Mouse (Mus musculus): ENCODE data around the gene Taar6. TPM values are rescaled to one million over a fixed set of nuclear protein-coding genes. Genes with fewer than 3 reads are reported as not detected.

Taar6 gene
- polyA plus RNA-seq, 1 experiment from 2014 or later, result not detected

GRCm38 (mm10) chr10:23978901-23979705, 6.3 kb downstream of the Taar6 start:
- H3K27me3 ChIP-seq (ENCODE audit: control insufficient read depth, insufficient read depth, low read length), result no peaks in the 10 kb centered on the region
- H3K4me3 ChIP-seq (ENCODE audit: low read depth, low read length), result no peak overlapping the region
- H3K36me3 ChIP-seq (ENCODE audit: control insufficient read depth, insufficient read depth, low read length), result no peaks in the 10 kb centered on the region
- no peak overlapping the region for H3K9ac ChIP-seq (replicated peaks; ENCODE audit: low read depth, low read length)
- no peaks in the 10 kb centered on the region for H3K4me1 ChIP-seq (ENCODE audit: control insufficient read depth, insufficient read depth, low read length)
- H3K27ac ChIP-seq (ENCODE audit: low read length), result no peak overlapping the region
- H3K4me2 ChIP-seq (replicated peaks; ENCODE audit: low read depth, low read length), result no peak overlapping the region
- peak; percentile 56; the same call in 1 of the 2 replicates for ATAC-seq (ENCODE audit: insufficient number of reproducible peaks, insufficient read depth, low FRiP score, low read depth)
- H3K9me3 ChIP-seq (ENCODE audit: control insufficient read depth, low read depth, low read length), result no peaks in the 10 kb centered on the region
- 44% methylated on average over 16 of the region's 16 CpGs for WGBS

- Histone ChIP-seq H3K4me3 (ENCODE audit: low read depth, low read length) (no peak overlapping the region), H3K27ac (ENCODE audit: low read length) (no peak overlapping the region), H3K27me3 (ENCODE audit: control insufficient read depth, insufficient read depth, low read length) (no peaks in the 10 kb centered on the region), H3K9me3 (ENCODE audit: control insufficient read depth, low read depth, low read length) (no peaks in the 10 kb centered on the region), H3K4me1 (ENCODE audit: control insufficient read depth, insufficient read depth, low read length) (no peaks in the 10 kb centered on the region), H3K9ac (replicated peaks; ENCODE audit: low read depth, low read length) (no peak overlapping the region), H3K36me3 (ENCODE audit: control insufficient read depth, insufficient read depth, low read length) (no peaks in the 10 kb centered on the region), H3K4me2 (replicated peaks; ENCODE audit: low read depth, low read length) (no peak overlapping the region)
- 56% methylated on average over 4 of the region's 4 CpGs for WGBS
- ATAC-seq (ENCODE audit: insufficient number of reproducible peaks, insufficient read depth, low FRiP score, low read depth), result no peak
These were observed 7.5 kb downstream of the Taar6 start for GRCm38 (mm10) chr10:23977958-23978357.

DNA sequence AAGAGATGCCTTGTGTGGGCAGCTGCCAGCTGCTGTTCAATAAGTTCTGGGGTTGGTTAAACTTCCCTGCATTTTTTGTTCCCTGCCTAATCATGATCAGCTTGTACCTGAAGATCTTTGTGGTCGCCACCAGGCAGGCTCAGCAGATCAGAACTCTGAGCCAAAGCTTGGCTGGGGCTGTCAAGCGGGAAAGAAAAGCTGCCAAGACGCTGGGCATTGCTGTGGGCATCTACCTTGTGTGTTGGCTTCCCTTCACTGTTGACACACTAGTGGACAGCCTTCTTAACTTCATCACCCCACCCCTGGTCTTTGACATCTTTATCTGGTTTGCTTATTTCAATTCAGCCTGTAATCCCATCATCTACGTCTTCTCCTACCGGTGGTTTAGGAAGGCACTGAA, 14.2 kb downstream of the Taar6 start:
- no peak overlapping the region for H3K27ac ChIP-seq (ENCODE audit: low read length)
- H3K36me3 ChIP-seq (ENCODE audit: control insufficient read depth, insufficient read depth, low read length), result no peaks in the 10 kb centered on the region
- no peaks in the 10 kb centered on the region for H3K9me3 ChIP-seq (ENCODE audit: control insufficient read depth, low read depth, low read length)
- no peak overlapping the region for H3K4me2 ChIP-seq (replicated peaks; ENCODE audit: low read depth, low read length)
- H3K4me1 ChIP-seq (ENCODE audit: control insufficient read depth, insufficient read depth, low read length), result no peaks in the 10 kb centered on the region
- H3K27me3 ChIP-seq (ENCODE audit: control insufficient read depth, insufficient read depth, low read length), result no peaks in the 10 kb centered on the region
- no peak for ATAC-seq (ENCODE audit: insufficient number of reproducible peaks, insufficient read depth, low FRiP score, low read depth)
- no peak overlapping the region for H3K4me3 ChIP-seq (ENCODE audit: low read depth, low read length)
- WGBS, result 76% methylated on average over 5 of the region's 5 CpGs
- H3K9ac ChIP-seq (replicated peaks; ENCODE audit: low read depth, low read length), result no peak overlapping the region

DNA sequence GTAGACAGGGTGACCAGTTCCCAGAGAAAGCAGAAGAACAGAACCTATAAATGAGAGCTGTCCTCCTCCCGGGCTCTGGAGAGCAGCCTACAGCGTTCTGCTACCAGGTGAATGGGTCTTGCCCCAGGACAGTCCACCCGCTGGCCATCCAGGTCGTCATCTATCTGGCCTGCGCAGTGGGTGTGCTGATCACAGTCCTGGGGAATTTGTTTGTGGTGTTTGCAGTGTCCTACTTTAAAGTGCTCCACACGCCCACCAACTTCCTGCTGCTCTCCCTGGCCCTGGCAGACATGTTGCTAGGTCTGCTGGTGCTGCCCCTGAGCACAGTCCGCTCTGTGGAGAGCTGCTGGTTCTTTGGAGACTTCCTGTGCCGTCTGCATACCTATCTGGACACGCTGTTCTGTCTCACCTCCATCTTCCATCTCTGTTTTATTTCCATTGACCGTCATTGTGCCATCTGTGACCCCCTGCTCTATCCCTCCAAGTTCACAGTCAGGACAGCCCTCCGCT, 14.7 kb downstream of the Taar6 start, which contains the start of gene Taar5:
Gene Taar5 (plus strand): TSS at position 51 of the 510 bp plus-strand sequence.
- H3K4me3 ChIP-seq (ENCODE audit: low read depth, low read length), result no peak within 1 kb of the TSS
- no peaks in the 10 kb centered on the region for H3K9me3 ChIP-seq (ENCODE audit: control insufficient read depth, low read depth, low read length)
- no peak for ATAC-seq (ENCODE audit: insufficient number of reproducible peaks, insufficient read depth, low FRiP score, low read depth)
- no peak within 1 kb of the TSS for H3K27ac ChIP-seq (ENCODE audit: low read length)
- WGBS, result 88% methylated on average over 11 of the region's 11 CpGs
- no peak within 1 kb of the TSS for H3K9ac ChIP-seq (replicated peaks; ENCODE audit: low read depth, low read length)
- no peaks in the 10 kb centered on the region for H3K27me3 ChIP-seq (ENCODE audit: control insufficient read depth, insufficient read depth, low read length)
- no peaks in the 10 kb centered on the region for H3K4me1 ChIP-seq (ENCODE audit: control insufficient read depth, insufficient read depth, low read length)
- H3K36me3 ChIP-seq (ENCODE audit: control insufficient read depth, insufficient read depth, low read length), result no peaks in the 10 kb centered on the region
- H3K4me2 ChIP-seq (replicated peaks; ENCODE audit: low read depth, low read length), result no peak within 1 kb of the TSS

DNA sequence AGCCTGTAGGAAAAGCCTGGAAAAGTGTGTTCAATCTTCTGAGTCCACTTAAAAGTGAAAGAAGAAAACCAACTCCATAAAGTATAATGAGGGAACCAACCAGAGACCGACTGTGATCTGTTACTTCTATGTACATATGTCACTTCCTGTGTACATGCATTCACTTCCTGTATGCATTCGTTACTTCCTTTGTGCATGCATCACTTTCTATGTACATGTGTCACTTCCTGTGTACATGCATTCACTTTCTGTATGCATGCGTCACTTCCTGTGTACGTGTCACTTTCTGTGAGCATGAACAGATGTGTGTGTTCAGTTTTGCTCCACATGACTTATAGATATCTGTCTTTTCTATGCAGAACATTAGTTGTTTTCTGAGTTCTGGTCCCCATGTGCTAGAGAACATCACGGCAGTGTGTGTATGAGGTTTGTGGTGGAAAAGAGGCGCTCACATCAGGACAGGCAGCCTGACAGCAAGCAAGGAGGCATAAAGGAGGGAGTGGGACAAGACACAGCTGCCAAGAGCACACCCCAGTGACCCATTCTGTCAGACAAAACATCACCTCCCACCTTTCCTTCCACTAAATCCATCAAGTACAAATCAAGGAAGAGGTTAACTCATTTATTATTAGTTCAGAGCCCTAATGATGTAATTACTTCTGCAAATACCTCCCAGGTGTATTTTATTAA, 20.4 kb downstream of the Taar6 start:
- ATAC-seq (ENCODE audit: insufficient number of reproducible peaks, insufficient read depth, low FRiP score, low read depth), result no peak
- no peak overlapping the region for H3K27ac ChIP-seq (ENCODE audit: low read length)
- no peak overlapping the region for H3K9ac ChIP-seq (replicated peaks; ENCODE audit: low read depth, low read length)
- H3K4me1 ChIP-seq (ENCODE audit: control insufficient read depth, insufficient read depth, low read length), result no peaks in the 10 kb centered on the region
- H3K36me3 ChIP-seq (ENCODE audit: control insufficient read depth, insufficient read depth, low read length), result no peaks in the 10 kb centered on the region
- no peak overlapping the region for H3K4me2 ChIP-seq (replicated peaks; ENCODE audit: low read depth, low read length)
- H3K9me3 ChIP-seq (ENCODE audit: control insufficient read depth, low read depth, low read length), result no peaks in the 10 kb centered on the region
- 81% methylated on average over 6 of the region's 6 CpGs for WGBS
- H3K27me3 ChIP-seq (ENCODE audit: control insufficient read depth, insufficient read depth, low read length), result no peaks in the 10 kb centered on the region
- no peak overlapping the region for H3K4me3 ChIP-seq (ENCODE audit: low read depth, low read length)

- Histone ChIP-seq H3K9ac (replicated peaks; ENCODE audit: low read depth, low read length) (no peak overlapping the region), H3K27ac (ENCODE audit: low read length) (no peak overlapping the region), H3K27me3 (ENCODE audit: control insufficient read depth, insufficient read depth, low read length) (no peaks in the 10 kb centered on the region), H3K36me3 (ENCODE audit: control insufficient read depth, insufficient read depth, low read length) (no peaks in the 10 kb centered on the region), H3K4me3 (ENCODE audit: low read depth, low read length) (no peak overlapping the region), H3K4me2 (replicated peaks; ENCODE audit: low read depth, low read length) (no peak overlapping the region), H3K9me3 (ENCODE audit: control insufficient read depth, low read depth, low read length) (no peaks in the 10 kb centered on the region), H3K4me1 (ENCODE audit: control insufficient read depth, insufficient read depth, low read length) (no peaks in the 10 kb centered on the region)
- 56% methylated on average over 3 of the region's 3 CpGs for WGBS
- no peak for ATAC-seq (ENCODE audit: insufficient number of reproducible peaks, insufficient read depth, low FRiP score, low read depth)
These were observed 22.0 kb downstream of the Taar6 start for GRCm38 (mm10) chr10:23963444-23963843.

DNA sequence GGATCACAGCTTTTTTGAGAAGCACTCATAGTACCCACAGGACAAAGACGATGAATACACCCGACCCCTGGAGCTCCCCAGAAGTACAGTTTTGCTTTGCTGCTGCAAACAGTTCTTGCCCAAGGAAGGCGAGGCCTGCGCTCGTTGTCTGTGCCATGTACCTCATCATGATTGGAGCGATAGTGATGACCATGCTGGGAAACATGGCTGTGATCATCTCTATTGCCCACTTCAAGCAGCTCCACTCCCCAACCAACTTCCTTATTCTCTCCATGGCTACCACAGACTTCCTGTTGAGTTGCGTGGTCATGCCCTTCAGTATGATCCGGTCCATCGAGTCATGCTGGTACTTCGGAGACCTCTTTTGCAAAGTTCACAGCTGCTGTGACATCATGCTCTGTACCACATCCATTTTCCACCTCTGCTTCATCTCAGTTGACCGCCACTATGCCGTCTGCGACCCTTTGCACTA, 25.0 kb downstream of the Taar6 start, which contains the start of gene Taar4:
Gene Taar4 (plus strand): TSS at position 51 of the 472 bp plus-strand sequence.
- Histone ChIP-seq H3K9me3 (ENCODE audit: control insufficient read depth, low read depth, low read length) (no peaks in the 10 kb centered on the region), H3K4me3 (ENCODE audit: low read depth, low read length) (no peak within 1 kb of the TSS), H3K4me1 (ENCODE audit: control insufficient read depth, insufficient read depth, low read length) (no peaks in the 10 kb centered on the region), H3K27me3 (ENCODE audit: control insufficient read depth, insufficient read depth, low read length) (no peaks in the 10 kb centered on the region), H3K27ac (ENCODE audit: low read length) (peak within 1 kb of the TSS; percentile 48; the same call in 1 of the 2 replicates), H3K9ac (replicated peaks; ENCODE audit: low read depth, low read length) (no peak within 1 kb of the TSS), H3K36me3 (ENCODE audit: control insufficient read depth, insufficient read depth, low read length) (no peaks in the 10 kb centered on the region), H3K4me2 (replicated peaks; ENCODE audit: low read depth, low read length) (no peak within 1 kb of the TSS)
- 97% methylated on average over 13 of the region's 13 CpGs for WGBS
- ATAC-seq (ENCODE audit: insufficient number of reproducible peaks, insufficient read depth, low FRiP score, low read depth), result no peak

DNA sequence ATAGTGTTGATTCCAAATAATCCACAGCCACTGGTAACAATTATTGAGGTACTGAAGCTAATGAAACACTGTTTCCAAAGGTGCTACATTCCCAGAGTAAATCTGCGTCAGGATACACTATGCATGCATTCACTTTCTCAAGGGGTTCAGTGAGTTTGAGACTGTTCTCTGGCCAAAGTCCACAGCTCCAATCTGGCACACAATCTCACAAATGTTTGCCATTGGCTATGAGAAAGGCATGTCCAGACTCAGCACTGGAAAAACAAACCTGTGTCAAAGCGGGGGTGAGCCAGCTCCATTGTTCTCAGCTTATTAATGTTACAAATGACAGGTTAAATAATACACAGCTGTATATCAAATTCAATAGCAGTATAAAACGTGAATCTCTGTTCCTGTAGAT, 26.4 kb downstream of the Taar6 start:
- Histone ChIP-seq H3K9me3 (ENCODE audit: control insufficient read depth, low read depth, low read length) (no peaks in the 10 kb centered on the region), H3K4me1 (ENCODE audit: control insufficient read depth, insufficient read depth, low read length) (no peaks in the 10 kb centered on the region), H3K36me3 (ENCODE audit: control insufficient read depth, insufficient read depth, low read length) (no peaks in the 10 kb centered on the region), H3K4me2 (replicated peaks; ENCODE audit: low read depth, low read length) (no peak overlapping the region), H3K4me3 (ENCODE audit: low read depth, low read length) (no peak overlapping the region), H3K9ac (replicated peaks; ENCODE audit: low read depth, low read length) (no peak overlapping the region), H3K27me3 (ENCODE audit: control insufficient read depth, insufficient read depth, low read length) (no peaks in the 10 kb centered on the region), H3K27ac (ENCODE audit: low read length) (peak overlapping the region; percentile 48; the same call in 1 of the 2 replicates)
- WGBS, result 48% methylated on average over 3 of the region's 3 CpGs
- peak; percentile 74 for ATAC-seq (ENCODE audit: insufficient number of reproducible peaks, insufficient read depth, low FRiP score, low read depth)

All from stomach, embryonic 14.5 days (tissue).